Mouse (Mus musculus): Measurements from ENCODE around the gene Dazap2. TPM values are rescaled to one million over a fixed set of nuclear protein-coding genes. Genes with fewer than 3 reads are reported as not detected.

Gene Dazap2
- polyA plus RNA-seq, 1 experiment from 2014 or later, result 189 TPM

- no peak overlapping the region for H3K4me3 ChIP-seq (ENCODE audit: low read depth, low read length)
- peak overlapping the region; percentile 38; the same call in 1 of the 2 replicates for H3K4me2 ChIP-seq (ENCODE audit: low read depth, low read length)
- no peak for ATAC-seq (ENCODE audit: low read depth)
- H3K36me3 ChIP-seq (ENCODE audit: control insufficient read depth, insufficient read depth, low read length), result no peaks in the 10 kb centered on the region
- WGBS, result 13% methylated on average over 10 of the region's 10 CpGs
- DNase-seq (ENCODE audit: low spot score), result no peak
- H3K27me3 ChIP-seq (replicated peaks; ENCODE audit: control insufficient read depth, insufficient read depth, low read length), result no peaks in the 10 kb centered on the region
- no peaks in the 10 kb centered on the region for H3K9me3 ChIP-seq (ENCODE audit: control insufficient read depth, low read length)
- no peaks in the 10 kb centered on the region for H3K4me1 ChIP-seq (ENCODE audit: control insufficient read depth, insufficient read depth, low read length)
- peak overlapping the region; percentile 56; the same call in 1 of the 2 replicates for H3K27ac ChIP-seq (replicated peaks; ENCODE audit: low read depth, low read length)
- no peak overlapping the region for H3K9ac ChIP-seq (ENCODE audit: low read depth, low read length)
Measured at GRCm38 (mm10) chr15:100627287-100627686, 12.1 kb downstream of the Dazap2 start.

GRCm38 (mm10) chr15:100627774-100628370, 12.7 kb downstream of the Dazap2 start:
- Histone ChIP-seq H3K27me3 (replicated peaks; ENCODE audit: control insufficient read depth, insufficient read depth, low read length) (no peaks in the 10 kb centered on the region), H3K4me3 (ENCODE audit: low read depth, low read length) (no peak overlapping the region), H3K36me3 (ENCODE audit: control insufficient read depth, insufficient read depth, low read length) (no peaks in the 10 kb centered on the region), H3K27ac (replicated peaks; ENCODE audit: low read depth, low read length) (peak overlapping the region; percentile 56), H3K4me1 (ENCODE audit: control insufficient read depth, insufficient read depth, low read length) (no peaks in the 10 kb centered on the region), H3K9ac (ENCODE audit: low read depth, low read length) (0 out of 2 replicates have a peak overlapping the region, but pooled peaks have one; percentile 37), H3K9me3 (ENCODE audit: control insufficient read depth, low read length) (no peaks in the 10 kb centered on the region), H3K4me2 (ENCODE audit: low read depth, low read length) (peak overlapping the region; percentile 38)
- ATAC-seq (ENCODE audit: low read depth) (peak; percentile 42; the same call in 1 of the 2 replicates), DNase-seq (ENCODE audit: low spot score) (peak; percentile 55)
- WGBS, result 4% methylated on average over 10 of the region's 11 CpGs

- no peaks in the 10 kb centered on the region for H3K4me1 ChIP-seq (ENCODE audit: control insufficient read depth, insufficient read depth, low read length)
- DNase-seq (ENCODE audit: low spot score), result peak; percentile 49
- 35% methylated on average over 7 of the region's 7 CpGs for WGBS
Measured at GRCm38 (mm10) chr15:100628797-100629196, 13.6 kb downstream of the Dazap2 start.

DNA sequence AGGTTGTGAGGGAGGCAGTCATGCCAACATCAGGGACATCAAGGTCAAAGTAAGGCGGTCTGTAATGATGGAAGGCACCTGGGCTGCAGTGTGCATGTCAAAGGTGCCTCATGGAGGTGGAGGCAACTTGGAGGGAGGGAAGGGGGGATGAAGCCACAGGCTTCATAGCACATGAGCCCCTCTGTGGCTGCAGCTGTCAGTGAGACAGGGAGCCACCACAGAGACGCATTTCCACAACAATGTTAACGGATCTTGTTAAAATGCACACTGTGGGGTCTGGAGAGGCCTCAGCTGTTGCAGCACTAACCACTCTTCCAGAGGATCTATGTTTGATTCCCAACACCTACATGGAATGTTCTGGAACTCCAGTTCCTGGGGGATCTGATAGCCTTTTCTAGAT, 15.0 kb downstream of the Dazap2 start:
- Histone ChIP-seq H3K4me3 (ENCODE audit: low read depth, low read length) (no peak overlapping the region), H3K36me3 (ENCODE audit: control insufficient read depth, insufficient read depth, low read length) (no peaks in the 10 kb centered on the region), H3K27me3 (replicated peaks; ENCODE audit: control insufficient read depth, insufficient read depth, low read length) (peaks cover 13% of the 10 kb centered on the region), H3K27ac (replicated peaks; ENCODE audit: low read depth, low read length) (no peak overlapping the region), H3K4me1 (ENCODE audit: control insufficient read depth, insufficient read depth, low read length) (no peaks in the 10 kb centered on the region), H3K4me2 (ENCODE audit: low read depth, low read length) (no peak overlapping the region), H3K9ac (ENCODE audit: low read depth, low read length) (no peak overlapping the region), H3K9me3 (ENCODE audit: control insufficient read depth, low read length) (no peaks in the 10 kb centered on the region)
- no peak for ATAC-seq (ENCODE audit: low read depth)
- 69% methylated on average over 3 of the region's 3 CpGs for WGBS
- DNase-seq (ENCODE audit: low spot score), result no peak

More at GRCm38 (mm10) chr15:100628797-100629196, 13.6 kb downstream of the Dazap2 start:
- no peak overlapping the region for H3K4me3 ChIP-seq (ENCODE audit: low read depth, low read length)
- no peaks in the 10 kb centered on the region for H3K9me3 ChIP-seq (ENCODE audit: control insufficient read depth, low read length)
- H3K27me3 ChIP-seq (replicated peaks; ENCODE audit: control insufficient read depth, insufficient read depth, low read length), result peaks cover 2% of the 10 kb centered on the region; the same call in 1 of the 2 replicates
- no peak overlapping the region for H3K9ac ChIP-seq (ENCODE audit: low read depth, low read length)
- no peak overlapping the region for H3K4me2 ChIP-seq (ENCODE audit: low read depth, low read length)
- no peaks in the 10 kb centered on the region for H3K36me3 ChIP-seq (ENCODE audit: control insufficient read depth, insufficient read depth, low read length)
- no peak overlapping the region for H3K27ac ChIP-seq (replicated peaks; ENCODE audit: low read depth, low read length)
- ATAC-seq (ENCODE audit: low read depth), result no peak

GRCm38 (mm10) chr15:100631454-100632170, 16.5 kb downstream of the Dazap2 start:
- Histone ChIP-seq H3K27ac (replicated peaks; ENCODE audit: low read depth, low read length) (no peak overlapping the region), H3K36me3 (ENCODE audit: control insufficient read depth, insufficient read depth, low read length) (no peaks in the 10 kb centered on the region), H3K4me3 (ENCODE audit: low read depth, low read length) (no peak overlapping the region), H3K9me3 (ENCODE audit: control insufficient read depth, low read length) (no peaks in the 10 kb centered on the region), H3K4me2 (ENCODE audit: low read depth, low read length) (no peak overlapping the region), H3K27me3 (replicated peaks; ENCODE audit: control insufficient read depth, insufficient read depth, low read length) (peaks cover 28% of the 10 kb centered on the region), H3K4me1 (ENCODE audit: control insufficient read depth, insufficient read depth, low read length) (peaks cover 8% of the 10 kb centered on the region; the same call in 1 of the 2 replicates), H3K9ac (ENCODE audit: low read depth, low read length) (no peak overlapping the region)
- DNase-seq (ENCODE audit: low spot score), result no peak
- ATAC-seq (ENCODE audit: low read depth), result no peak
- 80% methylated on average over 12 of the region's 12 CpGs for WGBS

GRCm38 (mm10) chr15:100632323-100632722, 17.2 kb downstream of the Dazap2 start:
- DNase-seq (ENCODE audit: low spot score), result no peak
- ATAC-seq (ENCODE audit: low read depth), result no peak
- H3K27me3 ChIP-seq (replicated peaks; ENCODE audit: control insufficient read depth, insufficient read depth, low read length), result peaks cover 35% of the 10 kb centered on the region
- H3K4me2 ChIP-seq (ENCODE audit: low read depth, low read length), result no peak overlapping the region
- peaks cover 13% of the 10 kb centered on the region for H3K4me1 ChIP-seq (ENCODE audit: control insufficient read depth, insufficient read depth, low read length)
- H3K9me3 ChIP-seq (ENCODE audit: control insufficient read depth, low read length), result no peaks in the 10 kb centered on the region
- H3K27ac ChIP-seq (replicated peaks; ENCODE audit: low read depth, low read length), result no peak overlapping the region
- no peak overlapping the region for H3K4me3 ChIP-seq (ENCODE audit: low read depth, low read length)
- WGBS, result 82% methylated on average over 5 of the region's 5 CpGs
- H3K36me3 ChIP-seq (ENCODE audit: control insufficient read depth, insufficient read depth, low read length), result no peaks in the 10 kb centered on the region
- no peak overlapping the region for H3K9ac ChIP-seq (ENCODE audit: low read depth, low read length)

- ATAC-seq (ENCODE audit: low read depth) (no peak), DNase-seq (ENCODE audit: low spot score) (no peak)
- H3K27ac ChIP-seq (replicated peaks; ENCODE audit: low read depth, low read length), result no peak overlapping the region
- H3K36me3 ChIP-seq (ENCODE audit: control insufficient read depth, insufficient read depth, low read length), result no peaks in the 10 kb centered on the region
- H3K9me3 ChIP-seq (ENCODE audit: control insufficient read depth, low read length), result no peaks in the 10 kb centered on the region
- peaks cover 45% of the 10 kb centered on the region for H3K27me3 ChIP-seq (replicated peaks; ENCODE audit: control insufficient read depth, insufficient read depth, low read length)
- H3K9ac ChIP-seq (ENCODE audit: low read depth, low read length), result no peak overlapping the region; the same call in 1 of the 2 replicates
- H3K4me2 ChIP-seq (ENCODE audit: low read depth, low read length), result no peak overlapping the region
- WGBS, result 82% methylated on average over 10 of the region's 10 CpGs
- no peak overlapping the region for H3K4me3 ChIP-seq (ENCODE audit: low read depth, low read length)
- peaks cover 13% of the 10 kb centered on the region for H3K4me1 ChIP-seq (ENCODE audit: control insufficient read depth, insufficient read depth, low read length)
Measured at GRCm38 (mm10) chr15:100633341-100633740, 18.2 kb downstream of the Dazap2 start.

- Histone ChIP-seq H3K9ac (ENCODE audit: low read depth, low read length) (no peak overlapping the region), H3K4me2 (ENCODE audit: low read depth, low read length) (no peak overlapping the region), H3K4me1 (ENCODE audit: control insufficient read depth, insufficient read depth, low read length) (peaks cover 13% of the 10 kb centered on the region), H3K4me3 (ENCODE audit: low read depth, low read length) (0 out of 2 replicates have a peak overlapping the region, but pooled peaks have one; percentile 8), H3K27me3 (replicated peaks; ENCODE audit: control insufficient read depth, insufficient read depth, low read length) (peaks cover 50% of the 10 kb centered on the region), H3K36me3 (ENCODE audit: control insufficient read depth, insufficient read depth, low read length) (no peaks in the 10 kb centered on the region), H3K9me3 (ENCODE audit: control insufficient read depth, low read length) (no peaks in the 10 kb centered on the region), H3K27ac (replicated peaks; ENCODE audit: low read depth, low read length) (no peak overlapping the region)
- DNase-seq (ENCODE audit: low spot score), result no peak
- ATAC-seq (ENCODE audit: low read depth), result no peak
- 7% methylated on average over 9 of the region's 9 CpGs for WGBS
Measured at GRCm38 (mm10) chr15:100635239-100635638, 20.1 kb downstream of the Dazap2 start.

Data from embryonic facial prominence, embryonic 14.5 days (tissue).